Mouse (Mus musculus) thymus, postnatal 14 days (tissue): ENCODE results near the gene Zfp53.

Source experiments
- DNase-seq: peaks from one replicate; pipeline ENCODE4 v3.0.0; 2021

Gene Zfp53

DNA sequence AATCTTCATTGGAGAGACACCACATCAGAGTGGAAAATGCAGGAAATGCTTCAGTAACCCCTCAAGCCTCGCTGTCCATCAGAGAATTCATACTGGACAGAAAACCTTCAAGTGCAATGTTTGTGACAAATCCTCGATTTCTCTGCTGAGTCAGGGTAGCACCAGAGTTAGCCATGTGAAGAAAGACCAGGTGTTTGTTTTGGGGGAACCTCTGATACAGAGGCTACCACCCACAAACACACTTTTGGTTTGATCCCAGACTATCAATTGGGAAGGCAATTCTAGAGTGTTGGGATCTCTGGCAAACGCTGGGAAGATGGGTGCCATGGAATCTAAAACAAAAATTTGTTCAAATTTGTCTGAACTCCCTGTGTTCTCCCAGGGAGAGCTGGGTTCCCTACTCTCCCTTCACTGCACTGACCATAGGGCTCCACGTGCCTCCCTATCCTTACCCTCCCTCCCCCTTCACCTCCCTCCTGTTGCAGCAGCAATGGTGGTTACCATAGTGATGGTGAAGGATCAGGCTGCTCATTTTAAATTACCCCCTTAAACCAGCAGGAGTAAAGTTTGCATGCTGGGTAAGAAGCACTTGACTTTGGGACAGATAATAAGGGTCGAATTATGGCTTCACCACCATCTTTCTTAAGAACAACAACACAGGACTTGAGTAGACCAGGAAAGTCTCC lies 42.0 kb downstream of the Zfp53 start:
- no peak for DNase-seq

- peak; percentile 6 for DNase-seq
Observed at GRCm38 (mm10) chr17:21531621-21532020, 42.8 kb downstream of the Zfp53 start.

DNA sequence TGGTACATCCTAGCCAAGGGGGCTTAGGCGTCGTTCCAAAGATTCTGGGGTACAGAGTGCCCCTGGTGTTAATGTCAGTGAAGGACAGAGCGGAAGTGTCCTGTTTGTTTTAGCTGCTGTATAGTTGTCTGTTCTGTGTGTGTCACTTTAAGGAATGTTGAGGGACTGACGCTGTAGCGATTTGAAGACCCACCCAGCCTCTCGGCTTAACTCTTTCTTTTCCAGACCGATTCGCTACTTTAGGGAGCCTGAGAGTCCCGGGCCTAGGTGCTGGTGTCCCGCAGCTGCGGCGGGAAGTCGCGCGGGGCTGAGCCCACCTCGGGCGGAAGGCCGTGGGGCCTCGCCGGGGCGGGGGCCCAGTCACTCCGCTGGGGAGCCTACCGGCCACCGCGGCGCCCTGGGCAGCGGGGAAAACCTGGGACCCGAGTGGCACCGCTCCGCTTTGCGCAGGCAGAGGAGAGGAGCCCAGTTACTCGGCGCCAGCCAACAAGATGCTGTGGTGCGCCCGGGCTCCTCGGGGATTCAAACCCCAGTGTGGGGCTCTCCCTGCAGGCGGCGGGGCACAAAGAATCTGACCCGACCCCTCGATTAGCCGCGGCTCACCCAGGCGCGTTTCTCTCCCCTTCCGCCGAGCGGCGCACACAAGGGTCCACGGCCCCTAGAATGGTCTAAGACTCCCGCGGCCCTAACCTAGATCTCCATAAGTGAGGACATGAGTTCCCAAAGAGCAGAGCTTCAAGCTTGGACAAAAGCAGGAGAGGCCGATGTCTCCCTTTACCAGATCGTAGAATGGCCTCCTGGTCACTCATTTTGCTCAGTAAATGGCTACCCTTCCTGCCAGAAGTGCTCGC lies 43.5 kb downstream of the Zfp53 start:
- peak; percentile 66 for DNase-seq

- DNase-seq = no peak
Observed at GRCm38 (mm10) chr17:21533961-21534360, 45.2 kb downstream of the Zfp53 start.

DNA sequence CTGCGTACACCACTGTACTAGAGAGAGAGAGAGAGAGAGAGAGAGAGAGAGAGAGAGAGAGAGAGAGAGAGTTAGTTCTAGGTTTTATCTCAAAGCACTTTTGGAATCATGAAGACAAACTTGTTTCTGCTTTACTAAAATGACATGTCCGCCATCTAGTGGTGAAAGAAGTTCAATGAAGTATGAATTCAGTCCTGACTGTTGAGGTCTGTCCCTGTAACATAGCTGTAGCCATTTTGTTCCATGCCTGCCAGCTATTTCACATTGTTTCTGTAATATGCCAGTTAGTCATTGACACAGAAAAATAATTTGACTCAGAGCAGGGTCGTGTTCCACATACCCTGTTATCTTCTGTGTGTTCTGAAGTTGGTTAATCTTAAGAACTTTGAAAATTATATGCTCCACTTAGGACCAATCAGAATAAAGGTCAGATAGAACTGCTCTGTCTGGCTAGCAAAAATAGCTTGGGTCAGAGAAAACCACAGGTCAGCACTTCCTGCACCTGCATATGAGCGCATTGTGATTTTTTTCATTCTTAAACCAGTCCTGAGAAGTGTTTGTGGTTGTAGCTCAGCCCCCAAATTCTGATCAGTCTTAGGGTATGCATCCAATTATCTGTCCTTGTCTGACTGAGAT lies 45.8 kb downstream of the Zfp53 start:
- DNase-seq = peak; percentile 68

GRCm38 (mm10) chr17:21535096-21536001 lies 46.6 kb downstream of the Zfp53 start, which contains the start of gene Zfp52:
TSS of gene Zfp52 (plus strand) at chr17:21535539.
- peak; percentile 72 for DNase-seq

DNA sequence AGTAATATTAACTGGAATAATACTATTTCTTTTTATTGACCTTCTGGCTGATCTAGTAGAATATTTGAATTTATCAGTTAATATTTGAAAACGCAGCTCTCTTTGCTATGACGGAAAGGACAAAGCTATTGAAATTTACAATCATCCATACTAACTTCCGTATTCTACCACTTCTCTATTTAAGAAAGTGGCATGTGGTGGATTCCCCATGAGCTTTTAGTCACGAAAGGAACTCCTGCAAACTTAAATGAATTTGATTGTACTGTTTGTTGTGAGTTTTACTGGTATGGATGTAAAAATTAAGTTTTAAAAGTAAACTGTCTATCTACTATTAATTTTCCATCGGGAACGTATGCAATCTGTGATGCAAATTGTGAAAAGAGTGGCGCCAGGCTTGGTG lies 47.3 kb downstream of the Zfp53 start:
- DNase-seq = no peak

- DNase-seq = no peak
Observed at GRCm38 (mm10) chr17:21536676-21537075, 47.9 kb downstream of the Zfp53 start.

DNA sequence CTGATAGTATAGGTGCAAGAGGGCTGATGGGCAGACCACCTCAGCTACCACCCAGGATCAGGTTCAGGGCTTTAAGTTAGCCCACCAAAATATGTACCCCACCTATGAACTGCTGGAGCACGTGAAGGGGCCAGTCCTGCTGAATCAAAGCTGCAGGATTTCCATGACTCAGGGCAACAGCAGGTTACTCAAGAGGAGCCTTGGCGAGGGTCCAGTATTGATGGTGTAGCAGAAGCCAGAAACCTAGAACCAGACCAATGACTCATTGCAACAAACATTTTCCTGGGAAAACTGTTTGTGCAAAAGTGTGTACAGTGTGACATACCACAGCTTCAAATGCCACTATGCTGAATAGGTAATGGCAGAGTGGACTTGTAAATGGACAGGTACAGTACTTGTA lies 69.0 kb downstream of the Zfp53 start:
- no peak for DNase-seq
